ENCODE assay signal across 8 mouse cellular contexts in the genomic region with DNA sequence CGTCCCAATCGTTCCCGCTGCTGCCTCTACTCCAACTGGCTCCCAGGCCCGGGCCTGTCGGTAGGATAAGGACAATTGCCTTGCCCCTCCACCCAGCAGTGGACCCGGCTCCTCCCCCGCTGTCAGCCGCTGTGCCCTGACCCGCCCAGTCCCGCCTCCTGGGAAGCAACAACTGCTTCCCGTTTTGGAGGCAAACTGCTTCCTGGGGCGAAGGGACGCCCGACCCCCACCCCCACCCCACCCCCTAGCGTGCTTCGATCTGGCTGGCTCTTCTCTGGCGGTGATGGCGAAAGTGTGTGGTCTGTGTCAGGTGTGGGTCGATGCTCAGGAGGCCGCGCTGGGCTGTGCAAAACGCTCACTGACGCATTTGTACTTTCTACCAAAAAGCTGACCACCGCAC.
DNase-seq lines count a peak whose midpoint lies in the region; ATAC-seq and TF ChIP-seq lines count a peak whose summit lies in the region.

No protein-coding gene starts in this region.

- H3K9me3 ChIP-seq in heart, postnatal 0 days (replicated peaks; ENCODE audit: control insufficient read depth, low read length): no peaks in the 10 kb centered on the region
- no peaks in the 10 kb centered on the region for H3K9me3 ChIP-seq in limb, embryonic 15.5 days
- no peaks in the 10 kb centered on the region for H3K9me3 ChIP-seq in midbrain, postnatal 0 days (ENCODE audit: low read length)

- intact Hi-C loops in left cerebral cortex, adult 2 months (cut with DNase I): no loop called here

- H3K36me3 ChIP-seq in heart, postnatal 0 days (replicated peaks; ENCODE audit: control insufficient read depth, insufficient read depth, low read length): no peaks in the 10 kb centered on the region
- no peaks in the 10 kb centered on the region for H3K36me3 ChIP-seq in limb, embryonic 15.5 days
- H3K36me3 ChIP-seq in midbrain, postnatal 0 days (ENCODE audit: insufficient read depth, low read length): no peaks in the 10 kb centered on the region

- peak overlapping the region; percentile 24; the same call in 1 of the 2 replicates for H3K4me3 ChIP-seq in left cerebral cortex, adult 2 months
- H3K4me3 ChIP-seq in brown adipose tissue, adult 24 weeks (ENCODE audit: insufficient read depth, low read depth, low read length): peak overlapping the region; percentile 31
- peak overlapping the region; percentile 30 for H3K4me3 ChIP-seq in heart, postnatal 0 days (ENCODE audit: low read depth, low read length)
- H3K4me3 ChIP-seq in limb, embryonic 15.5 days: peak overlapping the region; percentile 33
- H3K4me3 ChIP-seq in midbrain, postnatal 0 days (ENCODE audit: low read depth, low read length): peak overlapping the region; percentile 32

- peak; percentile 85 for ATAC-seq in heart, postnatal 0 days (ENCODE audit: insufficient read depth, low read depth)
- ATAC-seq in limb, embryonic 15.5 days (ENCODE audit: insufficient number of reproducible peaks, low FRiP score, low TSS enrichment, low read depth): no peak
- ATAC-seq in midbrain, postnatal 0 days (ENCODE audit: low FRiP score): peak; percentile 78

- no peak for TF ChIP-seq CTCF in left cerebral cortex, adult 2 months (IDR thresholded peaks at IDR 0.05)
- TF ChIP-seq CTCF in heart, postnatal 0 days (IDR thresholded peaks at IDR 0.05; ENCODE audit: low read depth): no peak
- TF ChIP-seq CTCF in midbrain, postnatal 0 days (IDR thresholded peaks at IDR 0.05): no peak

- H3K4me2 ChIP-seq in heart, postnatal 0 days (ENCODE audit: low read depth, low read length): peak overlapping the region; percentile 50
- peak overlapping the region; percentile 44 for H3K4me2 ChIP-seq in limb, embryonic 15.5 days
- peak overlapping the region; percentile 47 for H3K4me2 ChIP-seq in midbrain, postnatal 0 days (ENCODE audit: low read depth, low read length, poor library complexity, severe bottlenecking)

- 18% methylated on average over 24 of the region's 24 CpGs for WGBS in heart, postnatal 0 days
- 19% methylated on average over 24 of the region's 24 CpGs for WGBS in limb, embryonic 15.5 days
- WGBS in midbrain, postnatal 0 days: 19% methylated on average over 24 of the region's 24 CpGs

- no peaks in the 10 kb centered on the region for H3K27me3 ChIP-seq in heart, postnatal 0 days (ENCODE audit: control insufficient read depth, insufficient read depth, low read length)
- H3K27me3 ChIP-seq in limb, embryonic 15.5 days: no peaks in the 10 kb centered on the region
- H3K27me3 ChIP-seq in midbrain, postnatal 0 days (ENCODE audit: insufficient read depth, low read length): no peaks in the 10 kb centered on the region

- no peak for DNase-seq in left cerebral cortex, adult 2 months (ENCODE audit: extremely low spot score in 1 of 2, low spot score in 2 of 2)
- DNase-seq in left cerebral cortex, adult 9 months (ENCODE audit: low spot score in 2 of 2): no peak
- DNase-seq in heart, postnatal 0 days (ENCODE audit: low spot score): peak; percentile 9
- DNase-seq in midbrain, postnatal 0 days (ENCODE audit: low spot score): peak; percentile 34
- DNase-seq in spleen, adult 18-20 months: no peak
- DNase-seq in cerebellum, postnatal 36 days: no peak

- no peak overlapping the region for H3K9ac ChIP-seq in heart, postnatal 0 days (replicated peaks; ENCODE audit: low read depth, low read length)
- H3K9ac ChIP-seq in limb, embryonic 15.5 days: no peak overlapping the region
- no peak overlapping the region; the same call in 1 of the 2 replicates for H3K9ac ChIP-seq in midbrain, postnatal 0 days (replicated peaks; ENCODE audit: low read length, poor library complexity, severe bottlenecking)

- H3K27ac ChIP-seq in left cerebral cortex, adult 2 months: no peak overlapping the region
- H3K27ac ChIP-seq in brown adipose tissue, adult 24 weeks (replicated peaks; ENCODE audit: low read depth, low read length): no peak overlapping the region
- H3K27ac ChIP-seq in heart, postnatal 0 days (ENCODE audit: low read depth): no peak overlapping the region
- no peak overlapping the region for H3K27ac ChIP-seq in limb, embryonic 15.5 days
- no peak overlapping the region for H3K27ac ChIP-seq in midbrain, postnatal 0 days (ENCODE audit: low read depth, low read length)

- no peak for TF ChIP-seq EP300 in heart, postnatal 0 days (IDR thresholded peaks at IDR 0.05; ENCODE audit: low read depth)

- H3K4me1 ChIP-seq in brown adipose tissue, adult 24 weeks (ENCODE audit: control insufficient read depth, insufficient read depth, insufficient read length, low read length): no peaks in the 10 kb centered on the region
- no peaks in the 10 kb centered on the region for H3K4me1 ChIP-seq in heart, postnatal 0 days (ENCODE audit: control insufficient read depth, insufficient read depth)
- peaks cover 3% of the 10 kb centered on the region; the same call in 1 of the 2 replicates for H3K4me1 ChIP-seq in limb, embryonic 15.5 days
- H3K4me1 ChIP-seq in midbrain, postnatal 0 days (ENCODE audit: insufficient read depth, low read length): no peaks in the 10 kb centered on the region

Comparison
In these comparisons a context has a peak if more than half of its experiments do, and no peak if none do; other contexts are left out.
1. DNase-seq: peak in heart, postnatal 0 days (single experiment) and midbrain, postnatal 0 days (single experiment); none in left cerebral cortex, adult 2 months (0 of 2), left cerebral cortex, adult 9 months (0 of 2), spleen, adult 18-20 months (0 of 2) and cerebellum, postnatal 36 days (0 of 2).
2. Peak in every context shown above with its lines, with median percentiles within 50 percentile points of each other: H3K4me3 ChIP-seq and H3K4me2 ChIP-seq.